Mouse (Mus musculus): Measurements from ENCODE around the gene Cd69. TPM values are rescaled to one million over a fixed set of nuclear protein-coding genes. Genes with fewer than 3 reads are reported as not detected.

The Cd69 gene
- polyA plus RNA-seq, 1 experiment from 2014 or later, result 0.35 TPM

DNA sequence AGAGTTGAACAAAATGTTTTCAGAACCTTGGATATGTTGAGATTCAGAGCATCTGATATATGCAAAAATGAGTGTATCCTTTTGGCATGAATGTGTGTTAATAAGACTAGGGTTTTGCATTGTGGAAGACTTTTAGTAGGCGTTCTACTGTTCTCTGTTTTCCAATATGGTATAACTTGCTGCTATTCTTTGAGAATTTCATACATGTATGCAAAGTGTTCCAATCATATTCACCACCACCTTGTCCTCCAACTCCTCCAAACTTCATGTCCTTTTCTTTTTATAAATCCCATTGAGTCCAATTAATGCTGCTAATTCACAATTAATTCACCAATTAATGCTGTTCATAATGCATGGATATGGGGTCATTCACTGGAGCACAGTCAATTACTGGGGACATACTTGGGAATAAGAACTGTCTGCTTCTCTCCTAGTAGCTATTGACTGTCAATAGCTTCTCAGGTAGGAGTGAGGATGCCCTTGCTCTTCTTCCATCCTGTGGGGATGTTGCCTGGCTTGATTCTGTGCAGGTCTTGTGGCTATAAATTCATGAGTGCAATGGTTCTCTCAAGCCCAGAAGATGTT, 8.7 kb downstream of the Cd69 start:
- no peaks in the 10 kb centered on the region for H3K9me3 ChIP-seq (ENCODE audit: control insufficient read depth, low read length)
- no peaks in the 10 kb centered on the region for H3K4me1 ChIP-seq (ENCODE audit: control insufficient read depth in 2 of 2, insufficient read depth in 2 of 2, low read length in 2 of 2)
- no peaks in the 10 kb centered on the region for H3K36me3 ChIP-seq (ENCODE audit: control insufficient read depth, insufficient read depth, low read length)
- ATAC-seq (ENCODE audit: insufficient number of reproducible peaks, insufficient read depth, low FRiP score, low read depth), result no peak
- H3K4me2 ChIP-seq (ENCODE audit: low read length), result no peak overlapping the region
- H3K27ac ChIP-seq (replicated peaks in 1 of 2; ENCODE audit: control insufficient read depth in 1 of 2, insufficient read depth in 1 of 2, low read depth in 2 of 2, low read length in 2 of 2), result no peak overlapping the region
- WGBS, result 60% methylated on average over 1 of the region's 1 CpGs
- no peaks in the 10 kb centered on the region for H3K27me3 ChIP-seq (ENCODE audit: control insufficient read depth, insufficient read depth, low read length)
- H3K9ac ChIP-seq (ENCODE audit: low read length), result no peak overlapping the region
- H3K4me3 ChIP-seq (ENCODE audit: control insufficient read depth in 1 of 2, insufficient read depth in 1 of 2, low read depth in 1 of 2, low read length in 2 of 2), result no peak overlapping the region

DNA sequence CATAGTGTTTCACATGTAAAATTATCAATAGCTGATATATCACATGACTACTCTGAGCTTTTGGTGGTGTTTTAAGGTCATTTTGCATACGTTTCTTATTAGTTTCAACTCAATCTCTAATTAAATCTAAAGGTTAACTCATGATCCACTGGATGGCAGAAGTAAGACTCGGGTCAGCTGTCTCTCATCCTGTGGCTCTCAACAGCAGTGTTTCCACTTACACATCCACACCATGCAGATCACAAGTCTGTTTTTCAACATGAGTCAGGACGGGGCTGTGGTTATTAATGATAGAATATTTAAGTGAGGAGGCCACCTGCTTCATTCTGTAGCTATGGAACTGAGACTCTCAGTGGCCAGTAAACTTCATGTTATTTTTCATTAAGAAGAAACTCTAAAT, 9.4 kb downstream of the Cd69 start:
- no peak for ATAC-seq (ENCODE audit: insufficient number of reproducible peaks, insufficient read depth, low FRiP score, low read depth)
- no peaks in the 10 kb centered on the region for H3K9me3 ChIP-seq (ENCODE audit: control insufficient read depth, low read length)
- 59% methylated on average over 3 of the region's 3 CpGs for WGBS
- H3K4me1 ChIP-seq (ENCODE audit: control insufficient read depth in 2 of 2, insufficient read depth in 2 of 2, low read length in 2 of 2), result no peaks in the 10 kb centered on the region
- H3K4me3 ChIP-seq (ENCODE audit: control insufficient read depth in 1 of 2, insufficient read depth in 1 of 2, low read depth in 1 of 2, low read length in 2 of 2), result no peak overlapping the region
- no peaks in the 10 kb centered on the region for H3K36me3 ChIP-seq (ENCODE audit: control insufficient read depth, insufficient read depth, low read length)
- H3K4me2 ChIP-seq (ENCODE audit: low read length), result no peak overlapping the region
- H3K27ac ChIP-seq (replicated peaks in 1 of 2; ENCODE audit: control insufficient read depth in 1 of 2, insufficient read depth in 1 of 2, low read depth in 2 of 2, low read length in 2 of 2), result no peak overlapping the region
- H3K27me3 ChIP-seq (ENCODE audit: control insufficient read depth, insufficient read depth, low read length), result no peaks in the 10 kb centered on the region
- no peak overlapping the region for H3K9ac ChIP-seq (ENCODE audit: low read length)

DNA sequence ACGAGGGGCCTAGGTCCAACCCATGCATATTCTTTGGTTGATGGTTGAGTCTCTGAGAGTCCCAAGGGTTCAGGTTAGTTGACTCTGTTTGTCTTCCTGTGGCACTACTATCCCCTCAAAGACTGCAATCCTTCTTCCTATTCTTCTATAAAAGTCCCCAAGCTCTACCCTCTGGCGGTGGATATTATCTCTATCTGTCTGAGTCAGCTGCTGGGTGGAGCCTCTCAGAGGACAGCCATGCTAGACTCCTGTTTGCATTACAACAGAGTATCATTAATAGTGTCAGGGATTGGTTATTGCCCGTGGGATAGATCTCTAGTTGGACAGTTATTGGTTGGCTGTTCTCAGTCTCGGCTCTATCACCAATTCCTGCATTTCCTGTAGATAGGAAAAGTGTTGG, 14.3 kb downstream of the Cd69 start:
- H3K9ac ChIP-seq (ENCODE audit: low read length), result no peak overlapping the region
- no peaks in the 10 kb centered on the region for H3K9me3 ChIP-seq (ENCODE audit: control insufficient read depth, low read length)
- H3K4me1 ChIP-seq (ENCODE audit: control insufficient read depth in 2 of 2, insufficient read depth in 2 of 2, low read length in 2 of 2), result no peaks in the 10 kb centered on the region
- ATAC-seq (ENCODE audit: insufficient number of reproducible peaks, insufficient read depth, low FRiP score, low read depth), result no peak
- H3K4me2 ChIP-seq (ENCODE audit: low read length), result no peak overlapping the region
- no peaks in the 10 kb centered on the region for H3K27me3 ChIP-seq (ENCODE audit: control insufficient read depth, insufficient read depth, low read length)
- WGBS, result 64% methylated on average over 4 of the region's 4 CpGs
- H3K27ac ChIP-seq (replicated peaks in 1 of 2; ENCODE audit: control insufficient read depth in 1 of 2, insufficient read depth in 1 of 2, low read depth in 2 of 2, low read length in 2 of 2), result no peak overlapping the region
- no peaks in the 10 kb centered on the region for H3K36me3 ChIP-seq (ENCODE audit: control insufficient read depth, insufficient read depth, low read length)
- no peak overlapping the region for H3K4me3 ChIP-seq (ENCODE audit: control insufficient read depth in 1 of 2, insufficient read depth in 1 of 2, low read depth in 1 of 2, low read length in 2 of 2)

DNA sequence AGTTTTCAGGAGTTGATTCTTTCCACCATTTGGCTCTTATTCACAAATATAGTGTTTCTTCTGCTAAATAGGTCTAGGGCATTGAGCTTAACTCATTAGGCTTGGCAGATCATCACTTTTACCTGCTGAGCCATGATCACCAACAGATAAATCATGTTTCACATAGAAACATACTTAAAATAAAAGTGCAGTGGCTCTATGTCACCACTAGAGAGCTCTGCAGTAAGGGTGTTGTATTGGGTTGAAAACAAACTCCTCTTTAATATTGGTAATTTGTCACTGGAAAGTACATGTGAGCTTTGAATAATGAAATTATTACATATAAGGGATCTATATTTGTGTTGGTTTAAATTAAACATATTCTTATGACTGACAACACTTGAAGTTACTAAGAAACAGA, 15.2 kb downstream of the Cd69 start:
- no peak for ATAC-seq (ENCODE audit: insufficient number of reproducible peaks, insufficient read depth, low FRiP score, low read depth)
- H3K36me3 ChIP-seq (ENCODE audit: control insufficient read depth, insufficient read depth, low read length), result no peaks in the 10 kb centered on the region
- no peaks in the 10 kb centered on the region for H3K27me3 ChIP-seq (ENCODE audit: control insufficient read depth, insufficient read depth, low read length)
- no peak overlapping the region for H3K27ac ChIP-seq (replicated peaks in 1 of 2; ENCODE audit: control insufficient read depth in 1 of 2, insufficient read depth in 1 of 2, low read depth in 2 of 2, low read length in 2 of 2)
- no peak overlapping the region for H3K9ac ChIP-seq (ENCODE audit: low read length)
- no peaks in the 10 kb centered on the region for H3K9me3 ChIP-seq (ENCODE audit: control insufficient read depth, low read length)
- H3K4me2 ChIP-seq (ENCODE audit: low read length), result no peak overlapping the region
- H3K4me3 ChIP-seq (ENCODE audit: control insufficient read depth in 1 of 2, insufficient read depth in 1 of 2, low read depth in 1 of 2, low read length in 2 of 2), result no peak overlapping the region
- H3K4me1 ChIP-seq (ENCODE audit: control insufficient read depth in 2 of 2, insufficient read depth in 2 of 2, low read length in 2 of 2), result no peaks in the 10 kb centered on the region

DNA sequence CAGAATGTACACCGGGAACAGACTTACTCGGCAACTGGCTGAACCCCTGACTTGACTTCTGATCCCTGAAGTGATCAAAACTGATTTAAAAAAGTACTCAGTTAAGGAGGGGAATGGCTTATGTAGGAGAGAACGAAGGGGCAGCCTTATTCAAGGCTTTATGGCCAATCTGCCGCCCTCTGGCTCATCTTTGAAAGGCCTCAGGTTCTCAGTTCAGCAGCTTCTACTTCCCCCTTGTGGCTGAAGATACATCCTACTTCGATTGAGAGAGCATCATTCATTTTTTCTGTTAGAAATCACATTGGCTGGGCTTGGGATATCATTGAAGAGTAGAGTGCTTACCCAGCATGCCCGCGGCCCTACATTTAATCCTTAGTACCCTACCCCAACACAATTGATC, 19.2 kb downstream of the Cd69 start:
- ATAC-seq (ENCODE audit: insufficient number of reproducible peaks, insufficient read depth, low FRiP score, low read depth), result no peak
- 46% methylated on average over 7 of the region's 7 CpGs for WGBS

DNA sequence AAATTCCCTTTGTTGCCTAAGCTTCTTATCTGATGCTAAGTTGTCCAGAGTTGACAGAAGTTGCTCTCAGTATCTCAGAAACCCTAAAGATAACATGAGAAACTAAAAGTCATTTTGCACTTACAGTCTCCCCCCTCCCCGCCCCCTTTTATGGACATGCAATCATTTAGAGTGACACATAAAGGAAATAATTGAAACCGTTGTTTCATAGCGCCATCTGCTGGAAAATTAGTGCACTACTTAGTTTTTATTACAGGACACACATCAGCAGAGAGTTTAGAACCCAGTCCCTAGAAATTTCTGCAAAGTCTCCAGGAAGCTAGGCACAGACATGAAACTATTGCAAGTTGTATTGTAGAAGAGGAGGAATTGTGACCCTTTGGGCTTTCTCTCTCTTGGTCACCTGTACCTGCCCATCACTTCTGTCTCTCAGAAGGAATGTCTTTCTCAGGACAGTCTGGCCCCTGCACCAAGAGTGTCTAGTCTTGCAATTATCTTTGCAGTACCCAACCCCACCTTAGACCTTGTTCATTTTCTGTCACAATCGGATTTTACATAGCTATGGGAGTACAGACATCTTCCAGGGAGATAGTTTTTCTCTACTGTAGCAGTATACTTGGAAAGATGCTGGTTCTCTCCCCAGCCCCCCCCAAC, 20.2 kb downstream of the Cd69 start:
- H3K9ac ChIP-seq (ENCODE audit: low read length), result no peak overlapping the region
- 15% methylated on average over 4 of the region's 4 CpGs for WGBS
- H3K27ac ChIP-seq (replicated peaks in 1 of 2; ENCODE audit: control insufficient read depth in 1 of 2, insufficient read depth in 1 of 2, low read depth in 2 of 2, low read length in 2 of 2), result no peak overlapping the region
- H3K9me3 ChIP-seq (ENCODE audit: control insufficient read depth, low read length), result no peaks in the 10 kb centered on the region
- no peaks in the 10 kb centered on the region for H3K36me3 ChIP-seq (ENCODE audit: control insufficient read depth, insufficient read depth, low read length)
- H3K4me2 ChIP-seq (ENCODE audit: low read length), result no peak overlapping the region
- no peak for ATAC-seq (ENCODE audit: insufficient number of reproducible peaks, insufficient read depth, low FRiP score, low read depth)
- H3K4me1 ChIP-seq (ENCODE audit: control insufficient read depth in 2 of 2, insufficient read depth in 2 of 2, low read length in 2 of 2), result no peaks in the 10 kb centered on the region
- H3K27me3 ChIP-seq (ENCODE audit: control insufficient read depth, insufficient read depth, low read length), result no peaks in the 10 kb centered on the region
- no peak overlapping the region for H3K4me3 ChIP-seq (ENCODE audit: control insufficient read depth in 1 of 2, insufficient read depth in 1 of 2, low read depth in 1 of 2, low read length in 2 of 2)

More for the DNA sequence above, 19.2 kb downstream of the Cd69 start:
- no peak overlapping the region for H3K4me3 ChIP-seq (ENCODE audit: control insufficient read depth in 1 of 2, insufficient read depth in 1 of 2, low read depth in 1 of 2, low read length in 2 of 2)
- H3K4me1 ChIP-seq (ENCODE audit: control insufficient read depth in 2 of 2, insufficient read depth in 2 of 2, low read length in 2 of 2), result no peaks in the 10 kb centered on the region
- no peaks in the 10 kb centered on the region for H3K27me3 ChIP-seq (ENCODE audit: control insufficient read depth, insufficient read depth, low read length)
- no peak overlapping the region for H3K4me2 ChIP-seq (ENCODE audit: low read length)
- H3K9me3 ChIP-seq (ENCODE audit: control insufficient read depth, low read length), result no peaks in the 10 kb centered on the region
- H3K27ac ChIP-seq (replicated peaks in 1 of 2; ENCODE audit: control insufficient read depth in 1 of 2, insufficient read depth in 1 of 2, low read depth in 2 of 2, low read length in 2 of 2), result no peak overlapping the region
- H3K36me3 ChIP-seq (ENCODE audit: control insufficient read depth, insufficient read depth, low read length), result no peaks in the 10 kb centered on the region
- H3K9ac ChIP-seq (ENCODE audit: low read length), result no peak overlapping the region

DNA sequence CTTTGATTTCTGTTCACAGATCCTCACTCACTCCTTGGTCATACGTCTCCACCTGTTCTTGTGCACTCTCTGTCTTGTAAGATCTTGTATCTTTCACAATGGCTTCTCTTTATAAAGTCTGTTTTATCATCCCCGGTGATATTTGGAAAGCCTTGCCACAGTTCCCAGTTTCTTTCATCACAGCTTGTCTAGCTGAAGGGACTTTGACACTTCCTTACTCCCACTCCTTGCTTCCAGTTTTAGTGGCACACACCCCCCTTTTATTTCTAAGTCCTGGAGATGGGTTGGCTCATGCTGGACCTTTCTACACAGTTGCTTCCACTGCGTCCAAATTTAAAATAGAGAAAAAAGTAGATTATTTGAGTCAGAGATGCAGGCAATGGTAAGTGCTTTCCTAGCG, 20.9 kb downstream of the Cd69 start:
- 65% methylated on average over 4 of the region's 4 CpGs for WGBS
- H3K27ac ChIP-seq (replicated peaks in 1 of 2; ENCODE audit: control insufficient read depth in 1 of 2, insufficient read depth in 1 of 2, low read depth in 2 of 2, low read length in 2 of 2), result no peak overlapping the region
- no peak for ATAC-seq (ENCODE audit: insufficient number of reproducible peaks, insufficient read depth, low FRiP score, low read depth)
- H3K27me3 ChIP-seq (ENCODE audit: control insufficient read depth, insufficient read depth, low read length), result no peaks in the 10 kb centered on the region
- no peak overlapping the region for H3K4me3 ChIP-seq (ENCODE audit: control insufficient read depth in 1 of 2, insufficient read depth in 1 of 2, low read depth in 1 of 2, low read length in 2 of 2)
- no peak overlapping the region for H3K4me2 ChIP-seq (ENCODE audit: low read length)
- no peaks in the 10 kb centered on the region for H3K4me1 ChIP-seq (ENCODE audit: control insufficient read depth in 2 of 2, insufficient read depth in 2 of 2, low read length in 2 of 2)
- H3K9ac ChIP-seq (ENCODE audit: low read length), result no peak overlapping the region
- H3K36me3 ChIP-seq (ENCODE audit: control insufficient read depth, insufficient read depth, low read length), result no peaks in the 10 kb centered on the region
- H3K9me3 ChIP-seq (ENCODE audit: control insufficient read depth, low read length), result no peaks in the 10 kb centered on the region

DNA sequence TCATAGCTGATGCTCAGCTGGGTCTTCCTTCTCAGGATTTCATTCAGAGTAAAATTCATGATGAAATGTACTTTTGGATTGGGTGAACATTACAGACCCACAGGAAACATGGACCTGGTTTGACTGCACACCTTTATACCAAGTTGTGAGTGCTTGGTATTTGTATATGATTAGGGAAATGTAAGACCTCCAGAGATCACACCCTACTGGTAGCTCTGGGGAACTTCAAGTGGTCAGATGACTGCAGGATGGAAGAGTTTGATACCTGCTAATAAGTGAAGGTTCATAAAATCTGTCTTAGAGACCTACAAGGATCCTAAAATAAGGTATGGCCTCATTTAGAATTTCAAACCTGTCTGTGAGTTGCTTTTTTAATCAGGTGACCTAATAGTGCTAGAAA, 27.0 kb downstream of the Cd69 start:
- ATAC-seq (ENCODE audit: insufficient number of reproducible peaks, insufficient read depth, low FRiP score, low read depth), result no peak
- H3K4me1 ChIP-seq (ENCODE audit: control insufficient read depth in 2 of 2, insufficient read depth in 2 of 2, low read length in 2 of 2), result no peaks in the 10 kb centered on the region
- H3K27ac ChIP-seq (replicated peaks in 1 of 2; ENCODE audit: control insufficient read depth in 1 of 2, insufficient read depth in 1 of 2, low read depth in 2 of 2, low read length in 2 of 2), result no peak overlapping the region
- no peak overlapping the region for H3K4me3 ChIP-seq (ENCODE audit: control insufficient read depth in 1 of 2, insufficient read depth in 1 of 2, low read depth in 1 of 2, low read length in 2 of 2)
- no peak overlapping the region for H3K4me2 ChIP-seq (ENCODE audit: low read length)
- H3K27me3 ChIP-seq (ENCODE audit: control insufficient read depth, insufficient read depth, low read length), result no peaks in the 10 kb centered on the region
- H3K9ac ChIP-seq (ENCODE audit: low read length), result no peak overlapping the region
- H3K9me3 ChIP-seq (ENCODE audit: control insufficient read depth, low read length), result no peaks in the 10 kb centered on the region
- no peaks in the 10 kb centered on the region for H3K36me3 ChIP-seq (ENCODE audit: control insufficient read depth, insufficient read depth, low read length)

Measured in heart, embryonic 14.5 days (tissue).